Mouse (Mus musculus) limb, embryonic 12.5 days (tissue): ENCODE results near the gene Trim7. TPM values are rescaled to one million over a fixed set of nuclear protein-coding genes. Genes with fewer than 3 reads are reported as not detected.

Experiments
- ATAC-seq: fragments of 200-750 bp; cut with Nextera tagmentation; 2 replicates; pipeline ENCODE4 v1.8.0; 2017; ENCODE audit warnings: low read depth, moderate TSS enrichment; ENCODE audit not compliant: insufficient number of reproducible peaks, insufficient read depth, low FRiP score, low TSS enrichment
- H3K27ac ChIP-seq: fragments of 300-500 bp; sonication (generic); 2 replicates; pipeline ENCODE4 v1.5.1; 2016; ENCODE audit warnings: mild to moderate bottlenecking, moderate library complexity
- H3K27me3 ChIP-seq: fragments of 300-500 bp; sonication (generic); 2 replicates; pipeline ENCODE4 v1.6.1; 2016; ENCODE audit warnings: mild to moderate bottlenecking, moderate library complexity
- H3K36me3 ChIP-seq: fragments of 300-500 bp; sonication (generic); 2 replicates; pipeline ENCODE4 v1.6.1; 2016; ENCODE audit warnings: mild to moderate bottlenecking, moderate library complexity
- H3K4me1 ChIP-seq: fragments of 300-500 bp; sonication (generic); replicated peaks from 2 replicates; pipeline ENCODE4 v1.6.1; 2016
- H3K4me2 ChIP-seq: fragments of 300-500 bp; sonication (generic); 2 replicates; pipeline ENCODE4 v1.6.1; 2016; ENCODE audit warnings: mild to moderate bottlenecking, moderate library complexity
- H3K4me3 ChIP-seq: fragments of 300-500 bp; sonication (generic); replicated peaks from 2 replicates; pipeline ENCODE4 v1.5.1; 2016; ENCODE audit warnings: mild to moderate bottlenecking
- H3K9ac ChIP-seq: fragments of 300-500 bp; sonication (generic); replicated peaks from 2 replicates; pipeline ENCODE4 v1.6.1; 2016; ENCODE audit warnings: mild to moderate bottlenecking, moderate library complexity
- H3K9me3 ChIP-seq: fragments of 300-500 bp; sonication (generic); 2 replicates; pipeline ENCODE4 v1.6.1; 2016; ENCODE audit warnings: mild to moderate bottlenecking, moderate library complexity
- whole genome bisulfite sequencing: fragments of 180-500 bp; shearing (Covaris S2); methylation state at CpG from one replicate; pipeline ENCODE4 v1.1.7; 2016; 5-methylcytosine and 5-hydroxymethylcytosine counted together
- polyA plus RNA-seq: library from polyadenylated mRNA; unstranded; fragments of >200 nt; fragmentation: Nextera tagmentation; extraction: Ambion mirVana; gene quantifications from 2 replicates; pipeline ENCODE4 v1.2.1, GENCODE M21; 2016

The Trim7 gene
- polyA plus RNA-seq, 1 experiment from 2014 or later = 0.34 TPM

- ATAC-seq = no peak
- H3K4me2 ChIP-seq = peak overlapping the region; percentile 87
- peaks cover 24% of the 10 kb centered on the region for H3K27me3 ChIP-seq
- peak overlapping the region; percentile 64 for H3K4me3 ChIP-seq
- no peaks in the 10 kb centered on the region for H3K36me3 ChIP-seq
- H3K4me1 ChIP-seq = peaks cover 17% of the 10 kb centered on the region
- H3K9me3 ChIP-seq = peaks cover 6% of the 10 kb centered on the region; the same call in 1 of the 2 replicates
- H3K27ac ChIP-seq = no peak overlapping the region
- WGBS = 9% methylated on average over 23 of the region's 23 CpGs
- no peak overlapping the region; the same call in 1 of the 2 replicates for H3K9ac ChIP-seq
Measured at GRCm38 (mm10) chr11:48852624-48853473, 26.9 kb downstream of the Trim7 start.

DNA sequence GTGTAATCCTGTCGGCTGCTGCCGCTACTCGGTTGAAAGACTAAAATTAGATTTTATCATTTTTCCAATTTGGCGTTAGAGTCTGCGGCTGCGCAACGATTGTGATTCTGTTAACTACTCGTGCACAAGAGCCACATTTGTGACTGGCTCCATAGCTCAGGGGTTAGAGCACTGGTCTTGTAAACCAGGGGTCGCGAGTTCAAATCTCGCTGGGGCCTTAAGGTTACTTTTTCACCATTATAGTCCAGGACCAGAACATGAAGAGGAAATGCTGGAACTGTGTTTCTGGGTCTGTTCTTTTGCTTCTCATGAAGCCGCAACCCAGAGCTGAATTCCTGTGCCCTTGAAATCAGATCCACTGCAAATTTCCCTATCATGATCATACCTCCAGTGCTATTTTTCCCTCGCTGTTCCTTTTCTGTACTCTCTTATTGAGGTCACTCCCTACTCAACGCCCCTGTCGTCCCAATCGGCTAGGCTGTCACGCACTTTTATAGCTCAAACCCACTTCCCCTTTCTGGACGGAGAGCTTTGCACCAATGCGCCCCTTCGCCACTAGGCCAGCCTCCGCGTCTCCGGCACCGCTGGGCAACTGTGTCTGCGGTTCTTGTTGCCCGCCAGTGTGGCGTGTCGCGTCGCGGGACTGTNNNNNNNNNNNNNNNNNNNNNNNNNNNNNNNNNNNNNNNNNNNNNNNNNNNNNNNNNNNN, 27.7 kb downstream of the Trim7 start:
- H3K4me1 ChIP-seq = peaks cover 24% of the 10 kb centered on the region
- H3K27ac ChIP-seq = no peak overlapping the region
- peaks cover 25% of the 10 kb centered on the region for H3K27me3 ChIP-seq
- no peaks in the 10 kb centered on the region for H3K36me3 ChIP-seq
- H3K9ac ChIP-seq = peak overlapping the region; percentile 52
- under 1% methylated on average over 31 of the region's 31 CpGs for WGBS
- ATAC-seq = peak; percentile 43; the same call in 1 of the 2 replicates
- peak overlapping the region; percentile 64 for H3K4me3 ChIP-seq
- H3K4me2 ChIP-seq = peak overlapping the region; percentile 87
- H3K9me3 ChIP-seq = peaks cover 6% of the 10 kb centered on the region; the same call in 1 of the 2 replicates

DNA sequence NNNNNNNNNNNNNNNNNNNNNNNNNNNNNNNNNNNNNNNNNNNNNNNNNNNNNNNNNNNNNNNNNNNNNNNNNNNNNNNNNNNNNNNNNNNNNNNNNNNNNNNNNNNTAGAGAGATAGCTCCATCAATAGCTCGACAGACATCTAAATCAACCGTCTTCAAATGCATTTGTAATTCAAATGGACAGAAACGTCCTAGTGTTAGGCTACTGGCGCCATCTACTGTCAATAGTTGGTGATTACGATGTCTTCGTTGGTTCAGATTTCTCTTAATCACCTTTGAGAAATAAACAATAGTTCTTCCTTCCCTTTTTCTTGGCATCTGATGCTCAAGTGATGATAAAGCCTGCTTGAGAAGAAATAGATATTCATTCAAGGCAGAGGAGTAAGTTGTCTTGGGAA, 33.1 kb downstream of the Trim7 start:
- H3K9me3 ChIP-seq = no peaks in the 10 kb centered on the region
- 2% methylated on average over 6 of the region's 6 CpGs for WGBS
- no peaks in the 10 kb centered on the region for H3K36me3 ChIP-seq
- ATAC-seq = no peak
- H3K4me1 ChIP-seq = peaks cover 19% of the 10 kb centered on the region
- H3K4me2 ChIP-seq = peak overlapping the region; percentile 87
- H3K27me3 ChIP-seq = peaks cover 25% of the 10 kb centered on the region
- no peak overlapping the region for H3K27ac ChIP-seq
- H3K9ac ChIP-seq = no peak overlapping the region
- peak overlapping the region; percentile 64 for H3K4me3 ChIP-seq

DNA sequence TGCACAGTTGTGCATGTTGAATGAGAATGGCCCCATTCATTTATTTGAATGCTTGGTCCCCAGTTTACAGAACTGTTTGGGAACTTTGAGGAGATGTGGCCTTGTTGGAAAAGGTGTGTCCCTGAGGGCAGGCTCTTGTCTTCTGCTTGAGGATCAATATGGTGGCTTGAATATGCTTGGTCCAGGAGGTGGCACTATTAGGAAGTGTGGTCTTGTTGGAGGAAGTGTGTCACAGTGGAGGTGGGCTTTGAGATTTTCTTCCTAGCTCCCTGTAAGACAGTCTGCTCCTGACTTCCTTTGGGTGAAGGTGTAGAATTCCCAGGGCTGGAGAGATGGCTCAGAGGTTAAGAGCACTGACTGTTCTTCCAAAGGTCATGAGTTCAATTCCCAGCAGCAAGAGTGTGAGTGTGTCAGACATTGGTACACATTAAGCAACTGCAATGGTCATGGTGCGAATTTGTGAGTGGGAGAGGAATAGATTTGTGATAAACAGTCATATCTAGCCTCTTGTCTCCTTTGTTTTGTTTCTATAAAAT, 36.9 kb downstream of the Trim7 start:
- H3K27ac ChIP-seq = no peak overlapping the region
- no peaks in the 10 kb centered on the region for H3K9me3 ChIP-seq
- peaks cover 7% of the 10 kb centered on the region for H3K4me1 ChIP-seq
- no peak overlapping the region for H3K4me2 ChIP-seq
- H3K9ac ChIP-seq = no peak overlapping the region
- peaks cover 22% of the 10 kb centered on the region for H3K27me3 ChIP-seq
- ATAC-seq = no peak
- H3K4me3 ChIP-seq = no peak overlapping the region
- WGBS = 72% methylated on average over 1 of the region's 1 CpGs
- H3K36me3 ChIP-seq = no peaks in the 10 kb centered on the region

DNA sequence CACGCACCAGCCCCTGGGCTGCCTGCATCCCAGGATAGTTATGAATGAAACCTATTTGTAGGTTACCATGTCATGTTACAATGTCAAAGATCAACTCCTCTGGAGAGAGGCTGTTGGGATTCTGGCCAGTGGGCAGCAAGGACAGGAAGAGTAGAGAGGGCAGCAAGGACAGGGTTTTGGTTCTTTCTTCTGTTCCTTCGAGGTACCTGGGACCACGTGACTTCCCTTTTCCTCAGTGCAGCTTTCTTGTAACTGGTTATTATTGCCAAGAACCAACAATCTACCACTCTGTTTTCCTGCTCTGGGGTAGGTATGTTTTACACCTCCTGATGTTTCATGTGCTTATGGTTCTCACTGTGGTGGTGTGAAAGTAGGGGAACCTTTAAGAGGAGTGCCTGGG, 37.9 kb downstream of the Trim7 start:
- no peak overlapping the region for H3K27ac ChIP-seq
- H3K9ac ChIP-seq = no peak overlapping the region
- no peak overlapping the region for H3K4me2 ChIP-seq
- H3K27me3 ChIP-seq = peaks cover 13% of the 10 kb centered on the region
- H3K36me3 ChIP-seq = no peaks in the 10 kb centered on the region
- ATAC-seq = no peak
- no peaks in the 10 kb centered on the region for H3K9me3 ChIP-seq
- H3K4me3 ChIP-seq = no peak overlapping the region
- H3K4me1 ChIP-seq = no peaks in the 10 kb centered on the region
- 88% methylated on average over 3 of the region's 3 CpGs for WGBS

DNA sequence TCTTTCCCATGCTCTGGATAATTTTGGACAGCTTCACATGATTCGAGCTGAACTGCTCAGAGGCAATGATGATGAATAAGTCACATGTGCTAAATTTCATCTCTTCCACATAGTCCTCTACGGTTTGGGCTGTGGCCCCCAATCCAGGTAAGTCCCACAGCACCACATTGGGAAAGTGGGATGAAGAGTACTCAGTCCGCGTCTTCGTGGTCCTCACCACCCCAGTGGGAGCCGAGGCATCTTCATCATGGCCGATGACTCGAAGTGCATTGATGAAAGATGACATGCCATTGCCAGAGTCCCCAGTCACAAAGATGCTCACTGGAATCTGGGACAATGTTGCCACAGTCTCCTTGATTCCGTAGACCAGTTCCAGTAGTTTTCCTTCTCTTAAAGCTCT, 40.5 kb downstream of the Trim7 start:
- Histone ChIP-seq H3K36me3 (no peaks in the 10 kb centered on the region), H3K4me3 (no peak overlapping the region), H3K4me1 (peaks cover 12% of the 10 kb centered on the region), H3K9me3 (no peaks in the 10 kb centered on the region), H3K4me2 (no peak overlapping the region), H3K9ac (no peak overlapping the region), H3K27ac (no peak overlapping the region), H3K27me3 (peaks cover 3% of the 10 kb centered on the region; the same call in 1 of the 2 replicates)
- no peak for ATAC-seq
- WGBS = 94% methylated on average over 9 of the region's 9 CpGs

GRCm38 (mm10) chr11:48869380-48870110, 43.6 kb downstream of the Trim7 start:
- ATAC-seq = no peak
- Histone ChIP-seq H3K27ac (no peak overlapping the region), H3K9me3 (no peaks in the 10 kb centered on the region), H3K36me3 (no peaks in the 10 kb centered on the region), H3K27me3 (peaks cover 16% of the 10 kb centered on the region), H3K4me3 (no peak overlapping the region), H3K9ac (no peak overlapping the region), H3K4me2 (no peak overlapping the region), H3K4me1 (peaks cover 15% of the 10 kb centered on the region)
- WGBS = 79% methylated on average over 7 of the region's 7 CpGs

GRCm38 (mm10) chr11:48870781-48871180, 44.8 kb downstream of the Trim7 start:
- H3K4me3 ChIP-seq = peak overlapping the region; percentile 48
- no peaks in the 10 kb centered on the region for H3K9me3 ChIP-seq
- H3K4me2 ChIP-seq = peak overlapping the region; percentile 78
- peaks cover 15% of the 10 kb centered on the region for H3K4me1 ChIP-seq
- H3K27ac ChIP-seq = no peak overlapping the region
- peaks cover 16% of the 10 kb centered on the region for H3K27me3 ChIP-seq
- ATAC-seq = no peak
- no peaks in the 10 kb centered on the region for H3K36me3 ChIP-seq
- WGBS = 36% methylated on average over 7 of the region's 7 CpGs
- H3K9ac ChIP-seq = peak overlapping the region; percentile 60

DNA sequence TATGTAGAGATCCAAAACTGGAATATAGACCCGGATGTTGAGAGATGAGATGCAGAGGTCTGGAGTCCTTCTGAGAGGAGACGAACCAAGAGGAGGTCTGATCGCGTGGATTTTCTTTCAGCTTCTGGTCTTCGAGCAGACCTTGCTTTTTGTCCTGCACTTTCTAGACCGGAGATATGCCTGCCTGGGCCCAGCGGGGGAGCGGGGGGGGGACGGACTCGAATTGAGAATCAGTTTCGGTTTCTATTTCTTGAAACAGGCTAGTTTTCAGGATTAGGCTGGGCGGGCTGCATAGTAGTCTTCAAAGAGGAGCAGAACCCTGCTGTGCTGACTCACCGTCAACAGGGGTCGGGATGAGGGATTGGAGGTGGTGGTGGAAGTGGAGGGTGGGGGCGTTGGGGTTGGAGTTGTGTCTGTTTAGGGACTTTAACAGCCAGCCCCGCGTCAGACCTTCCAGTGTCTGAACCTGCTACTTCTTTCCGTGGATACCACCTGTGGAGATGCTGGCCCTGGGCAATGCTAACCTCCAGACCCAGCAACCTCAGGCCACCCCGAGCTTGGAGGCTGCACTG, 45.3 kb downstream of the Trim7 start, which contains the start of gene Irgm1:
Gene Irgm1, minus strand, starts transcription at position 483 of the 572 bp plus-strand sequence.
- peak within 1 kb of the TSS; percentile 29; the same call in 1 of the 2 replicates for H3K27ac ChIP-seq
- 1% methylated on average over 19 of the region's 19 CpGs for WGBS

DNA sequence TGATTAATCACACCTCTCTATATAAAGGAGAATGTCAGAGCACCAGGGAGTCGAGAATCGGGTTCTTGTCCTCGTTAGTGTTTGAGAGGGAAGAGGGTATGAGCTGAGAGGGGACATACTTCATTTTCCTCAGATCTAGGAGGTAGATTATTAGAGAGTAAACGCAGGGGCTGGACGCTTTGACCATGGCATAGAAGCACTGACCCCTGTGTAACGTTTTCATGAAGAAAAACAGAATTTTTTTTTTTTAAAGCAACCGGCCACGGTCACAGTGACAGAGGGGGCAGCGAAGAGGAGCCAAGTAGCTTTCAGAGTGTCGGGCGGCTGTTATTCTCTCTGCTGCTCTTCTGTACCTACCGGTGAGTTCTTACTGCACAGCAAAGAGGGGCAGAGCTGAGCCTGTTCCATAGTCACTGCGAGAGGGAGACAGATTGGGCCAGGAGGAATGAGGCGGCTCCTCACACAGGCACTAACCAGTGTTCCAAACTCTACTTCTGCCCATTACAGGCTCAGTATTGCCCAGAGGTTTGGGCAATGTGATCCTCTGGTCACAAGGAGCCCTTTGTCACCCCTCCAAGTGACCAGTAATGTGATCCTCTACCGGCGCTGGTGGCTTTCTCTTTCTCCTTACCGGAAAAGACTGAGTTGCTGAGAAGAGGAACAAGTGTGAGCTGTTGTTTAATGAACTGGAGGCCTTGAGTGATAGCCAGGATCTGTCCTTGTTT, 46.0 kb downstream of the Trim7 start:
- H3K27ac ChIP-seq = peak overlapping the region; percentile 29; the same call in 1 of the 2 replicates
- peaks cover 15% of the 10 kb centered on the region for H3K4me1 ChIP-seq
- peak overlapping the region; percentile 60; the same call in 1 of the 2 replicates for H3K9ac ChIP-seq
- H3K9me3 ChIP-seq = no peaks in the 10 kb centered on the region
- 7% methylated on average over 17 of the region's 17 CpGs for WGBS
- H3K4me3 ChIP-seq = peak overlapping the region; percentile 48
- H3K4me2 ChIP-seq = peak overlapping the region; percentile 78
- no peaks in the 10 kb centered on the region for H3K36me3 ChIP-seq
- peaks cover 16% of the 10 kb centered on the region for H3K27me3 ChIP-seq
- no peak for ATAC-seq

More for the DNA sequence above, 45.3 kb downstream of the Trim7 start, which contains the start of gene Irgm1:
- Histone ChIP-seq H3K4me3 (peak within 1 kb of the TSS; percentile 48), H3K4me1 (peaks cover 15% of the 10 kb centered on the region), H3K9me3 (no peaks in the 10 kb centered on the region), H3K36me3 (no peaks in the 10 kb centered on the region), H3K9ac (peak within 1 kb of the TSS; percentile 60), H3K27me3 (peaks cover 16% of the 10 kb centered on the region), H3K4me2 (peak within 1 kb of the TSS; percentile 78)
- ATAC-seq = 0 out of 2 replicates have a peak, but pooled peaks have one; percentile 28
